Mouse (Mus musculus) midbrain, postnatal 0 days (tissue): Measurements from ENCODE around the gene Tmem179b. TPM values are rescaled to one million over a fixed set of nuclear protein-coding genes. Genes with fewer than 3 reads are reported as not detected.

ENCODE experiments used
- ATAC-seq: fragments of 200-750 bp; cut with Nextera tagmentation; 2 replicates; pipeline ENCODE4 v1.8.0; 2017; ENCODE audit warnings: moderate number of reproducible peaks, mild to moderate bottlenecking, moderate TSS enrichment, moderate library complexity; ENCODE audit not compliant: low FRiP score
- DNase-seq: peaks from one replicate; pipeline ENCODE4 v3.0.0-alpha.2; 2015; ENCODE audit warnings: low spot score
- H3K27ac ChIP-seq: fragments of 300-500 bp; sonication (generic); 2 replicates; pipeline ENCODE4 v1.5.1; 2014; ENCODE audit warnings: low read depth, mild to moderate bottlenecking, low read length, mixed read lengths
- H3K27me3 ChIP-seq: fragments of 300-500 bp; sonication (generic); 2 replicates; pipeline ENCODE4 v1.6.1; 2014; ENCODE audit warnings: low read length, control low read depth, mixed read lengths; ENCODE audit not compliant: insufficient read depth
- H3K36me3 ChIP-seq: fragments of 300-500 bp; sonication (generic); 2 replicates; pipeline ENCODE4 v1.6.1; 2014; ENCODE audit warnings: low read length, control low read depth, mixed read lengths; ENCODE audit not compliant: insufficient read depth
- H3K4me1 ChIP-seq: fragments of 300-500 bp; sonication (generic); 2 replicates; pipeline ENCODE4 v1.6.1; 2014; ENCODE audit warnings: mild to moderate bottlenecking, control low read depth, antibody characterized with exemption, low read length, mixed read lengths; ENCODE audit not compliant: insufficient read depth
- H3K4me2 ChIP-seq: fragments of 300-500 bp; sonication (generic); 2 replicates; pipeline ENCODE4 v1.6.1; 2014; ENCODE audit warnings: low read depth, mild to moderate bottlenecking, low read length, mixed read lengths; ENCODE audit not compliant: poor library complexity, severe bottlenecking
- H3K4me3 ChIP-seq: fragments of 300-500 bp; sonication (generic); 2 replicates; pipeline ENCODE4 v1.5.1; 2014; ENCODE audit warnings: low read depth, mild to moderate bottlenecking, low read length, moderate library complexity
- H3K9ac ChIP-seq: fragments of 300-500 bp; sonication (generic); replicated peaks from 2 replicates; pipeline ENCODE4 v1.6.1; 2014; ENCODE audit warnings: mild to moderate bottlenecking, low read length, moderate library complexity, mixed read lengths; ENCODE audit not compliant: poor library complexity, severe bottlenecking
- H3K9me3 ChIP-seq: fragments of 300-500 bp; sonication (generic); 2 replicates; pipeline ENCODE4 v1.6.1; 2016; ENCODE audit warnings: low read length, control low read depth
- CTCF ChIP-seq: IDR thresholded peaks from 2 replicates; pipeline ENCODE4 v1.5.1; 2016; ENCODE audit warnings: antibody characterized with exemption, mild to moderate bottlenecking
- WGBS: fragments of 180-500 bp; shearing (Covaris S2); extraction: QIAGEN DNeasy Blood & Tissue Kit; methylation state at CpG from one replicate; pipeline ENCODE4 v1.1.7; 2014; 5-methylcytosine and 5-hydroxymethylcytosine counted together
- microRNA-seq: library from miRNA; unstranded; fragments of <30 nt; microRNA quantifications from one replicate; pipeline ENCODE4, GENCODE M21; 2016; ENCODE audit warnings: borderline number of aligned reads
- polyA plus RNA-seq: library from polyadenylated mRNA; unstranded; fragments of >200 nt; fragmentation: Nextera tagmentation; extraction: Ambion mirVana; gene quantifications from 2 replicates; pipeline ENCODE4 v1.2.1, GENCODE M21; 2015
- total RNA-seq: library from RNA; depleted of rRNA; stranded (reverse); fragments of >200 nt; gene quantifications from 2 replicates; pipeline ENCODE4 v1.2.3, GENCODE M21; 2014; rRNA removed

Gene Tmem179b
- total and polyA plus RNA-seq, 2 experiments from 2014 or later, result 19.1 to 27.3 TPM

GRCm38 (mm10) chr19:8724392-8724791 is 49.9 kb downstream of the Tmem179b start:
- Histone ChIP-seq H3K4me1 (peaks cover 10% of the 10 kb centered on the region; the same call in 1 of the 2 replicates), H3K27me3 (no peaks in the 10 kb centered on the region), H3K4me3 (peak overlapping the region; percentile 69), H3K27ac (no peak overlapping the region; the same call in 1 of the 2 replicates), H3K9ac (peak overlapping the region; percentile 14; the same call in 1 of the 2 replicates), H3K36me3 (peaks cover 11% of the 10 kb centered on the region; the same call in 1 of the 2 replicates), H3K4me2 (peak overlapping the region; percentile 59), H3K9me3 (no peaks in the 10 kb centered on the region)
- 1% methylated on average over 2 of the region's 2 CpGs for WGBS
- DNase-seq, result no peak
- no peak for TF ChIP-seq CTCF
- no peak for ATAC-seq

GRCm38 (mm10) chr19:8723574-8724346 is 50.5 kb downstream of the Tmem179b start:
- WGBS, result under 1% methylated on average over 20 of the region's 20 CpGs
- no peaks in the 10 kb centered on the region for H3K27me3 ChIP-seq
- TF ChIP-seq CTCF, result no peak
- ATAC-seq, result no peak
- H3K27ac ChIP-seq, result peak overlapping the region; percentile 77
- H3K4me2 ChIP-seq, result peak overlapping the region; percentile 59
- H3K4me1 ChIP-seq, result peaks cover 10% of the 10 kb centered on the region; the same call in 1 of the 2 replicates
- peak; percentile 45 for DNase-seq
- peak overlapping the region; percentile 69 for H3K4me3 ChIP-seq
- peaks cover 11% of the 10 kb centered on the region; the same call in 1 of the 2 replicates for H3K36me3 ChIP-seq
- H3K9me3 ChIP-seq, result no peaks in the 10 kb centered on the region
- peak overlapping the region; percentile 92 for H3K9ac ChIP-seq

- TF ChIP-seq CTCF, result no peak; the same call in 1 of the 2 replicates
- H3K27ac ChIP-seq, result peak within 1 kb of the TSS; percentile 97
- peaks cover 10% of the 10 kb centered on the region; the same call in 1 of the 2 replicates for H3K4me1 ChIP-seq
- DNase-seq, result peak; percentile 100
- H3K9me3 ChIP-seq, result no peaks in the 10 kb centered on the region
- H3K27me3 ChIP-seq, result no peaks in the 10 kb centered on the region
- peak within 1 kb of the TSS; percentile 69 for H3K4me3 ChIP-seq
- H3K4me2 ChIP-seq, result peak within 1 kb of the TSS; percentile 62
- under 1% methylated on average over 50 of the region's 50 CpGs for WGBS
- ATAC-seq, result peak; percentile 95
- H3K36me3 ChIP-seq, result peaks cover 11% of the 10 kb centered on the region; the same call in 1 of the 2 replicates
- peak within 1 kb of the TSS; percentile 92 for H3K9ac ChIP-seq
Measured at GRCm38 (mm10) chr19:8722907-8723573, 51.2 kb downstream of the Tmem179b start, which contains the start of gene Slc3a2. Slc3a2 (minus strand) TSS chr19:8723369.

GRCm38 (mm10) chr19:8722559-8722906 is 51.7 kb downstream of the Tmem179b start:
- peak overlapping the region; percentile 69 for H3K4me3 ChIP-seq
- H3K9me3 ChIP-seq, result no peaks in the 10 kb centered on the region
- 1% methylated on average over 5 of the region's 5 CpGs for WGBS
- peak overlapping the region; percentile 91 for H3K9ac ChIP-seq
- peak overlapping the region; percentile 97 for H3K27ac ChIP-seq
- H3K4me2 ChIP-seq, result peak overlapping the region; percentile 62
- DNase-seq, result no peak
- peaks cover 11% of the 10 kb centered on the region; the same call in 1 of the 2 replicates for H3K36me3 ChIP-seq
- H3K4me1 ChIP-seq, result peaks cover 10% of the 10 kb centered on the region; the same call in 1 of the 2 replicates
- no peak for ATAC-seq
- H3K27me3 ChIP-seq, result no peaks in the 10 kb centered on the region
- no peak for TF ChIP-seq CTCF

Small RNAs within 50 kb of the gene (microRNA-seq; reads per million reads assigned to microRNA genes)
- gene Mir6992, result not detected

Other genes with a start within 250 kb of the Tmem179b start
Only the 30 nearest of the 33 such genes appear.
- gene Slc22a6, start 156.4 kb downstream of the Tmem179b start, total RNA-seq, result 17.2 and 18.3 TPM in 2 replicates
- 13.1 and 14.7 TPM in 2 replicates for gene Slc22a6, start 156.4 kb downstream of the Tmem179b start, polyA plus RNA-seq
- 1.3 and 1.9 TPM in 2 replicates for gene Chrm1, start 110.7 kb downstream of the Tmem179b start, total RNA-seq
- 1.0 and 1.1 TPM in 2 replicates for gene Chrm1, start 110.7 kb downstream of the Tmem179b start, polyA plus RNA-seq
- 111 and 133 TPM in 2 replicates for gene Slc3a2, start 51.1 kb downstream of the Tmem179b start, total RNA-seq
- gene Slc3a2, start 51.1 kb downstream of the Tmem179b start, polyA plus RNA-seq, result 212 and 223 TPM in 2 replicates
- gene Wdr74, start 38.6 kb downstream of the Tmem179b start, total RNA-seq, result 50.9 and 65.7 TPM in 2 replicates
- gene Wdr74, start 38.6 kb downstream of the Tmem179b start, polyA plus RNA-seq, result 85.9 and 88.2 TPM in 2 replicates
- not detected in 2 replicates for gene 1700092M07Rik, start 33.7 kb downstream of the Tmem179b start, total RNA-seq
- 0.64 TPM in 1 of 2 replicates, not detected in the other for gene 1700092M07Rik, start 33.7 kb downstream of the Tmem179b start, polyA plus RNA-seq
- 112 and 147 TPM in 2 replicates for gene Stx5a, start 33.1 kb downstream of the Tmem179b start, total RNA-seq
- 104 and 106 TPM in 2 replicates for gene Stx5a, start 33.1 kb downstream of the Tmem179b start, polyA plus RNA-seq
- gene Nxf1, start 17.4 kb downstream of the Tmem179b start, total RNA-seq, result 67.4 and 75.6 TPM in 2 replicates
- 90.0 and 92.8 TPM in 2 replicates for gene Nxf1, start 17.4 kb downstream of the Tmem179b start, polyA plus RNA-seq
- 210 and 320 TPM in 2 replicates for gene Tmem223, start 3.5 kb downstream of the Tmem179b start, total RNA-seq
- 202 and 230 TPM in 2 replicates for gene Tmem223, start 3.5 kb downstream of the Tmem179b start, polyA plus RNA-seq
- gene Taf6l, start 11.9 kb upstream of the Tmem179b start, total RNA-seq, result 32.5 and 38.7 TPM in 2 replicates
- gene Taf6l, start 11.9 kb upstream of the Tmem179b start, polyA plus RNA-seq, result 25.2 and 26.4 TPM in 2 replicates
- gene Polr2g, start 24.1 kb upstream of the Tmem179b start, total RNA-seq, result 67.2 and 67.5 TPM in 2 replicates
- gene Polr2g, start 24.1 kb upstream of the Tmem179b start, polyA plus RNA-seq, result 163 and 171 TPM in 2 replicates
- 6.0 and 6.2 TPM in 2 replicates for gene Zbtb3, start 28.1 kb upstream of the Tmem179b start, total RNA-seq
- gene Zbtb3, start 28.1 kb upstream of the Tmem179b start, polyA plus RNA-seq, result 3.2 and 4.5 TPM in 2 replicates
- gene Ttc9c, start 44.9 kb upstream of the Tmem179b start, total RNA-seq, result 63.0 and 63.8 TPM in 2 replicates
- 38.8 and 45.3 TPM in 2 replicates for gene Ttc9c, start 44.9 kb upstream of the Tmem179b start, polyA plus RNA-seq
- 25.9 and 36.2 TPM in 2 replicates for gene Hnrnpul2, start 45.5 kb upstream of the Tmem179b start, total RNA-seq
- 4.6 and 5.5 TPM in 2 replicates for gene Hnrnpul2, start 45.5 kb upstream of the Tmem179b start, polyA plus RNA-seq
- gene AC129217.1, start 55.3 kb upstream of the Tmem179b start, total RNA-seq, result 5.6 and 12.7 TPM in 2 replicates
- not detected in 2 replicates for gene AC129217.1, start 55.3 kb upstream of the Tmem179b start, polyA plus RNA-seq
- 112 and 121 TPM in 2 replicates for gene Bscl2, start 63.0 kb upstream of the Tmem179b start, total RNA-seq
- 101 and 108 TPM in 2 replicates for gene Bscl2, start 63.0 kb upstream of the Tmem179b start, polyA plus RNA-seq
- 103 and 119 TPM in 2 replicates for gene Gng3, start 64.7 kb upstream of the Tmem179b start, total RNA-seq
- gene Gng3, start 64.7 kb upstream of the Tmem179b start, polyA plus RNA-seq, result 746 and 809 TPM in 2 replicates
- gene Lrrn4cl, start 76.3 kb upstream of the Tmem179b start, total RNA-seq, result 2.7 and 3.5 TPM in 2 replicates
- gene Lrrn4cl, start 76.3 kb upstream of the Tmem179b start, polyA plus RNA-seq, result 2.0 and 2.1 TPM in 2 replicates
- gene Ubxn1, start 97.0 kb upstream of the Tmem179b start, total RNA-seq, result 73.5 and 73.8 TPM in 2 replicates
- 142 and 143 TPM in 2 replicates for gene Ubxn1, start 97.0 kb upstream of the Tmem179b start, polyA plus RNA-seq
- gene Uqcc3, start 106.5 kb upstream of the Tmem179b start, total RNA-seq, result 22.6 and 26.5 TPM in 2 replicates
- 64.2 and 65.0 TPM in 2 replicates for gene Uqcc3, start 106.5 kb upstream of the Tmem179b start, polyA plus RNA-seq
- gene Lbhd1, start 109.3 kb upstream of the Tmem179b start, total RNA-seq, result 4.2 and 6.6 TPM in 2 replicates
- gene Lbhd1, start 109.3 kb upstream of the Tmem179b start, polyA plus RNA-seq, result 17.7 and 20.6 TPM in 2 replicates
- not detected in 2 replicates for gene Gm49403, start 109.5 kb upstream of the Tmem179b start, total RNA-seq
- gene Gm49403, start 109.5 kb upstream of the Tmem179b start, polyA plus RNA-seq, result not detected in 2 replicates
- gene 1810009A15Rik, start 114.4 kb upstream of the Tmem179b start, total RNA-seq, result 17.8 and 23.7 TPM in 2 replicates
- 29.2 and 32.9 TPM in 2 replicates for gene 1810009A15Rik, start 114.4 kb upstream of the Tmem179b start, polyA plus RNA-seq
- gene Gm49416, start 114.5 kb upstream of the Tmem179b start, total RNA-seq, result 3.8 TPM in 1 of 2 replicates, not detected in the other
- not detected in 2 replicates for gene Gm49416, start 114.5 kb upstream of the Tmem179b start, polyA plus RNA-seq
- gene Ints5, start 118.5 kb upstream of the Tmem179b start, total RNA-seq, result 30.3 and 37.8 TPM in 2 replicates
- 20.2 and 21.8 TPM in 2 replicates for gene Ints5, start 118.5 kb upstream of the Tmem179b start, polyA plus RNA-seq
- gene Ganab, start 123.6 kb upstream of the Tmem179b start, total RNA-seq, result 86.9 and 88.5 TPM in 2 replicates
- gene Ganab, start 123.6 kb upstream of the Tmem179b start, polyA plus RNA-seq, result 49.4 and 49.8 TPM in 2 replicates
- 111 TPM in 2 replicates for gene B3gat3, start 145.9 kb upstream of the Tmem179b start, total RNA-seq
- gene B3gat3, start 145.9 kb upstream of the Tmem179b start, polyA plus RNA-seq, result 95.5 and 99.7 TPM in 2 replicates
- gene Rom1, start 154.9 kb upstream of the Tmem179b start, total RNA-seq, result 3.0 and 6.3 TPM in 2 replicates
- gene Rom1, start 154.9 kb upstream of the Tmem179b start, polyA plus RNA-seq, result 2.7 and 3.5 TPM in 2 replicates
- gene Eml3, start 155.1 kb upstream of the Tmem179b start, total RNA-seq, result 6.3 and 9.3 TPM in 2 replicates
- gene Eml3, start 155.1 kb upstream of the Tmem179b start, polyA plus RNA-seq, result 8.7 and 9.0 TPM in 2 replicates
- 64.3 and 65.6 TPM in 2 replicates for gene Mta2, start 167.4 kb upstream of the Tmem179b start, total RNA-seq
- 73.6 and 77.9 TPM in 2 replicates for gene Mta2, start 167.4 kb upstream of the Tmem179b start, polyA plus RNA-seq
- gene Tut1, start 179.4 kb upstream of the Tmem179b start, total RNA-seq, result 18.1 and 19.0 TPM in 2 replicates
- 15.1 and 18.4 TPM in 2 replicates for gene Tut1, start 179.4 kb upstream of the Tmem179b start, polyA plus RNA-seq